ENCODE assay signal across 15 mouse cellular contexts in genomic region chr1:54911256-54911610, GRCm38 (mm10).
"Had no signal": no experiment of that assay in that cellular context is flagged by ENCODE, and none has a peak within 500 bp of the region (broad histone marks: within the 10 kb centered on the region; RNA-seq: fewer than 3 reads in every experiment).

No protein-coding gene starts in this region.

- H3K4me2 ChIP-seq: lung, embryonic 14.5 days; midbrain, embryonic 13.5 days; neural tube, embryonic 15.5 days; stomach, embryonic 15.5 days had no signal

- H3K27ac ChIP-seq: liver, embryonic 14.5 days; midbrain, embryonic 13.5 days; neural tube, embryonic 15.5 days; stomach, embryonic 15.5 days had no signal

- ATAC-seq: intestine, embryonic 16.5 days; midbrain, embryonic 13.5 days had no signal

- H3K4me3 ChIP-seq: layer of hippocampus, adult 2 months; midbrain, embryonic 13.5 days; myocyte; neural tube, embryonic 15.5 days; stomach, embryonic 15.5 days had no signal

- DNase-seq: kidney, adult 8-10 months; left cerebral cortex, postnatal 4 days; lung, embryonic 14.5 days; lung, postnatal 14 days; right cerebral cortex, adult 18-20 months; right cerebral cortex, postnatal 25 days; thymus, adult 2 months; thymus, postnatal 25 days had no signal

- H3K9me3 ChIP-seq: midbrain, embryonic 13.5 days; neural tube, embryonic 15.5 days; stomach, embryonic 15.5 days had no signal

- H3K9ac ChIP-seq: liver, embryonic 14.5 days; lung, embryonic 14.5 days; midbrain, embryonic 13.5 days; neural tube, embryonic 15.5 days; stomach, embryonic 15.5 days had no signal

- H3K36me3 ChIP-seq: midbrain, embryonic 13.5 days; neural tube, embryonic 15.5 days; stomach, embryonic 15.5 days had no signal

- H3K27me3 ChIP-seq: midbrain, embryonic 13.5 days; neural tube, embryonic 15.5 days; stomach, embryonic 15.5 days had no signal
